Mouse (Mus musculus) stomach, embryonic 15.5 days (tissue): ENCODE data around the gene Ipo8. TPM values are rescaled to one million over a fixed set of nuclear protein-coding genes. Genes with fewer than 3 reads are reported as not detected.

Experiments used
- ATAC-seq: fragments of 200-750 bp; cut with Nextera tagmentation; 2 replicates; pipeline ENCODE4 v1.8.0; 2017; ENCODE audit warnings: low read depth, moderate number of reproducible peaks, moderate TSS enrichment; ENCODE audit not compliant: insufficient read depth, low FRiP score
- H3K27ac ChIP-seq: fragments of 300-500 bp; sonication (generic); 2 replicates; pipeline ENCODE4 v1.5.1; 2015; ENCODE audit warnings: mild to moderate bottlenecking, inconsistent platforms
- H3K27me3 ChIP-seq: fragments of 300-500 bp; sonication (generic); replicated peaks from 2 replicates; pipeline ENCODE4 v1.6.1; 2015; ENCODE audit warnings: inconsistent platforms
- H3K36me3 ChIP-seq: fragments of 300-500 bp; sonication (generic); 2 replicates; pipeline ENCODE4 v1.6.1; 2015; ENCODE audit warnings: inconsistent platforms
- H3K4me1 ChIP-seq: fragments of 300-500 bp; sonication (generic); 2 replicates; pipeline ENCODE4 v1.6.1; 2015; ENCODE audit warnings: inconsistent platforms
- H3K4me2 ChIP-seq: fragments of 300-500 bp; sonication (generic); 2 replicates; pipeline ENCODE4 v1.6.1; 2015; ENCODE audit warnings: mild to moderate bottlenecking, inconsistent platforms
- H3K4me3 ChIP-seq: fragments of 300-500 bp; sonication (generic); replicated peaks from 2 replicates; pipeline ENCODE4 v1.5.1; 2015; ENCODE audit warnings: inconsistent platforms
- H3K9ac ChIP-seq: fragments of 300-500 bp; sonication (generic); 2 replicates; pipeline ENCODE4 v1.6.1; 2015; ENCODE audit warnings: inconsistent platforms
- H3K9me3 ChIP-seq: fragments of 300-500 bp; sonication (generic); 2 replicates; pipeline ENCODE4 v1.6.1; 2016; ENCODE audit warnings: inconsistent platforms
- WGBS: fragments of 180-500 bp; shearing (Covaris S2); methylation state at CpG from one replicate; pipeline ENCODE4 v1.1.7; 2015; 5-methylcytosine and 5-hydroxymethylcytosine counted together
- polyA plus RNA-seq: library from polyadenylated mRNA; unstranded; fragments of >200 nt; fragmentation: Nextera tagmentation; extraction: Ambion mirVana; gene quantifications from 2 replicates; pipeline ENCODE4 v1.2.1, GENCODE M21; 2015

Gene Ipo8
- polyA plus RNA-seq, 1 experiment from 2014 or later, result 21.1 TPM

DNA sequence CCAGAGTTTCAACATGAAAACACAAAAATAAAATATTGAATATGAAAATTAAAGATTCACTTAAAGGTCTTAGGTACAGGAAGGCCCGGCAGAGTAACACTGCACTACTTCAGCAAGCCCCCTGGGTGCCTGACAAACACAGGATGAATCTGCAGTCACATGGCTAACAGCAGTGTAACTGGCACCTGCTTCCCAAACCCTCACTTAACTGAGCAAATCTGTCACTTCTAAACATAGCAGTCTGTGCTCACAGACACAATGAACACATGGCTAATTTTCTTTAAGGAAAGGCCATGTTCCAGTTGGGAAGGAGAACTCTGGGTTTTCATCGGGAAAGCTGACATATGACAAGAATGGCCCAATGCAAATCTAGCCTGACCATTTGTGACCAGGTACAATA lies 36.1 kb downstream of the Ipo8 start:
- H3K9ac ChIP-seq, result no peak overlapping the region
- H3K4me3 ChIP-seq, result no peak overlapping the region
- WGBS, result 81% methylated on average over 2 of the region's 2 CpGs
- no peak for ATAC-seq
- no peaks in the 10 kb centered on the region for H3K4me1 ChIP-seq
- peaks cover 22% of the 10 kb centered on the region for H3K36me3 ChIP-seq
- H3K27me3 ChIP-seq, result no peaks in the 10 kb centered on the region
- no peaks in the 10 kb centered on the region for H3K9me3 ChIP-seq
- H3K4me2 ChIP-seq, result no peak overlapping the region
- H3K27ac ChIP-seq, result no peak overlapping the region

DNA sequence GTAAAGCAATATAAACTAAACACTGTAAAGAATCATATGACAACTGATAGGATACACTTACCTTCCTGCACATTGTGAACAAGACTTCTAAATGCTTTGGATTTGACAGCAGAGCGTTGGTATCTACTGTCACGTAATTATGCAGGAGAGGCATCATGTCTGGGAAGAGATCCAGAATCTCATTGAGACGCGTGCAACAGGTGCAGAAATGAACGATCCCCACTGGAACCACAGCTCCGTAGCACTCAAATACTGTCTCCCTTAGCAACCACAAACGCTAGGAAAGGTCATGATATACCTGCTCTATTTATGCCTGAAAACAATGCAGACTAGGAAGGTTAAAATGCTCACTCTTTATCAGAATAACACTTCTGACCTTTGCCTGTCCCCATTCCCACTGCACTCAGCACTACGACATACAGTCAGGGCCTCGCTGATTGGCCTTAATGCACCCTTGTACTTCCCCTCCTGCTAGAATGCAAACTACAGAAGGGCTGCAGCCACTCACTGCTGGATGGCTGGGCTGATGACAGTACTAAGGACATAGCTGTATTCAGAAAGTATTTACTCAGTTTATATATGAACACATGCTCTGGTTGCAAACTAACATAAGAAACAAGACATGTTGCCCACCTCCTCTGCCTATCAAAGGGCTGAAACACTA lies 42.1 kb downstream of the Ipo8 start:
- Histone ChIP-seq H3K9ac (no peak overlapping the region), H3K27me3 (no peaks in the 10 kb centered on the region), H3K36me3 (peaks cover 7% of the 10 kb centered on the region), H3K4me2 (no peak overlapping the region), H3K9me3 (no peaks in the 10 kb centered on the region), H3K27ac (no peak overlapping the region), H3K4me3 (no peak overlapping the region), H3K4me1 (no peaks in the 10 kb centered on the region)
- 89% methylated on average over 9 of the region's 9 CpGs for WGBS
- ATAC-seq, result no peak

DNA sequence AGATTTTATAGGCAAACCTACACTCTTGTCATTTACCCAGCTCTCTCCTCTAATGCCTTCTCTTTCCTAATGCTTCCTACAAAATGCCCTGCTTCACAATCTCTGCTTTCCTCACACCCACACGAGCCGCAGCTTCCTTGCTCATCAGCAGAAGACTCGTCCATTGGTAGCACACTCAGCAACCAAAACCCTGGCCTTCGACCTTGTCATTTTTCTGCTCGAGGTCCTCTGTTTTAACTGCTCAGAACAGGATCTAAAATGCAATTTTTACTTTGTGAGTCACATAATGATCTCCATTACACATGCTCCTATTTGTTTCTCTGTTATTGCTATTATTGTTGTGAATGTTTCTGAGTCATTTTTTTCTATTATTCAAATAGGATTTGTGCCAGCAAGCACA lies 45.1 kb downstream of the Ipo8 start:
- WGBS, result 82% methylated on average over 5 of the region's 5 CpGs
- Histone ChIP-seq H3K36me3 (peaks cover 11% of the 10 kb centered on the region), H3K4me1 (no peaks in the 10 kb centered on the region), H3K9ac (no peak overlapping the region), H3K4me2 (no peak overlapping the region), H3K27ac (no peak overlapping the region), H3K4me3 (no peak overlapping the region), H3K27me3 (no peaks in the 10 kb centered on the region), H3K9me3 (no peaks in the 10 kb centered on the region)
- no peak for ATAC-seq

DNA sequence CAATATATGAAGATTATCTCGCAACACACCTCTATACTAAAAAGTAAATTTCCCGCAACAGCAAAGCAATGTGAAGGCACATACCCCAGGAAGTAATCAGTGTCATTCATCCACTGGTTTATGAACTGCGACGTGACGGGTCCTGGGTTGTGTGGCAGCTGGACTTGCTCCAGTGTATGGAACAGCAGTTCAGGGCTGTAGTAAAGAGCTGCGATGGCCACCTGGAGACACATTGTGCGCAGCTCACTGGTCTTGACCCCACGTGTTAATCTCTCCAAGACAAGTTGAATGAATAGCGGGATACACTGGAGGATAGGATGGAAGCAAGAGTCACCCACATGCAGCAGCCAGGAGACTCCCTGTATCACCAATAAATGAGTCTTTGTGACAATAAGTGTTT lies 46.8 kb downstream of the Ipo8 start:
- H3K27me3 ChIP-seq, result no peaks in the 10 kb centered on the region
- H3K27ac ChIP-seq, result no peak overlapping the region
- no peak for ATAC-seq
- H3K36me3 ChIP-seq, result peaks cover 15% of the 10 kb centered on the region
- 92% methylated on average over 9 of the region's 9 CpGs for whole genome bisulfite sequencing
- no peaks in the 10 kb centered on the region for H3K4me1 ChIP-seq
- H3K4me3 ChIP-seq, result no peak overlapping the region
- H3K9ac ChIP-seq, result no peak overlapping the region
- H3K9me3 ChIP-seq, result no peaks in the 10 kb centered on the region
- no peak overlapping the region for H3K4me2 ChIP-seq

DNA sequence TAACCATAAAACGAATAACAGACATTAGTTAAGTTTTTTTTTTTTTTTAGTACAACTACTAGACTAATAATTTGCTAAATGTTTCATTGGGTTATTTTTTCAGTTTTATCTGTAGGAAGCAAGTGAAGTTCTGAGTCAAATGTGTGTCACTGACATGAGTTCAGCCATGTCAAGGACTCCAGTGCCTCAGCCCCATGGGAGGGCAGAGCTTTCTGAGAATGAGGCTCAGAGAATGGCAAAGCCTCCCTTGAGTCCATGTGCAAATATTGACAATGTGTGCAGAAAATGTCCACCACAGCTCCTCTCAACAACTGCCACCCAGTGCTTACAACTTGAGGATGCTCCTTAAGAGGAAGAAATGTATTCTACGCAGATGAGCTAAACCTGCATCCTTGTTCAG lies 55.0 kb downstream of the Ipo8 start:
- Histone ChIP-seq H3K4me2 (no peak overlapping the region), H3K9me3 (no peaks in the 10 kb centered on the region), H3K27me3 (no peaks in the 10 kb centered on the region), H3K4me1 (no peaks in the 10 kb centered on the region), H3K27ac (no peak overlapping the region), H3K4me3 (no peak overlapping the region), H3K36me3 (peaks cover 13% of the 10 kb centered on the region; the same call in 1 of the 2 replicates), H3K9ac (no peak overlapping the region)
- 94% methylated on average over 2 of the region's 2 CpGs for WGBS
- no peak for ATAC-seq

DNA sequence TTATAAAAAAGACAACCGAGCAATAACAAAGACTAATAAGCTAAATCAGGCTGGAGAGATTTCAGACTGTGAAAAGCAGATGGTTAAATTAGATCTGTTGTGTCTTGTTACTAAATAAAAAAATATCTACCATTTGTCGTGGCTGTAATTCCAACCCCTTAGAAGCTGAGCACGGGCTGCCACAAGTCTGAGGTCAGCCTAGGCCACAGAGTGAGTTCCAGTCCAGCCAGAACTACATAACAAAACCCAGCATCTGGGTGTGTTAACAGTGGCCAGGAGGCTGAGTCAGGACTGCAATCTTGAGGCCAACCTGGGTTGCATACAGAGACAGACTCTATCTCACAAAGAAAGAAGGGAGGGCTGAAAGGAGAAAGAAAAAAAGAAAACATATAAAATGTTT lies 59.8 kb downstream of the Ipo8 start:
- no peak overlapping the region for H3K4me3 ChIP-seq
- H3K27ac ChIP-seq, result no peak overlapping the region
- 0 out of 2 replicates have a peak, but pooled peaks cover 5% of the 10 kb centered on the region for H3K36me3 ChIP-seq
- no peaks in the 10 kb centered on the region for H3K4me1 ChIP-seq
- no peaks in the 10 kb centered on the region for H3K27me3 ChIP-seq
- ATAC-seq, result no peak
- no peak overlapping the region for H3K9ac ChIP-seq
- H3K9me3 ChIP-seq, result no peaks in the 10 kb centered on the region
- 82% methylated on average over 3 of the region's 3 CpGs for WGBS
- H3K4me2 ChIP-seq, result no peak overlapping the region

DNA sequence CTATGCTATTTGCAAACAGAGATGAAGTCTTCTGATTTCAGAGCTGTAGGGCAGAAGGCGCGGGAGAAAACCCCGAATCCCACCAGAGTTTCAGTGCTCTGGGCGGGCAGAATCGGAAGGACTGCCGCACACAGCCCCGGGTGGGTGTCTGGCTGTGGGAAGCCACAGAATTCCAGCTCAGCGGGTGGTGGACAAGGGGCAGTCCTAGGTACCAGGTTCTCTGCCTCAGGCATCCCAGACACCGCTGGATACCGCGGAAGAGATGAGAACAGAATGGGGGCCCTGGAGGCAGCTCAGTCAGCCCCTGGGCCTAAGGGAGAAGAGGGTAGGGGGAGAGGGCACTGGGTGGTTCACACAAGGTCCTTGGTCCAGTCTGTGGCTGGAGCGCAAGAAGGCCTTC lies 62.8 kb downstream of the Ipo8 start:
- ATAC-seq, result no peak

DNA sequence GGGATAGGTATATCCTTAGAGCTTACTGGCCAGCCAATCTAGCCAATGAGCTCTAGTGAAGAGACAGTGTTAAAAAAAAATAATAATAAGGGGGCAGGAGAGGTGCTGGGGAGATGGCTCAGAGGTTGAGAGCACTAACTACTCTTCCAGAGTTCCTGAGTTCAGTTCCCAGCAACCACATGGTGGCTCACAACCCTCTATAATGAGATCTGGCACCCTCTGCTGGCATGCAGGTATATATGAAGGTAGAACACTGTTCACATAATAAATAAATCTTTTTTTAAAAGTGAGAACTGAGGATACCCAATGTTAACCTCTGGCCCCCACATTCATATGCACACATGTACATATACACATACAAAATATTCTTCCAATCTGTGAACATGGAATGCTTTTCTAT lies 64.0 kb downstream of the Ipo8 start:
- Histone ChIP-seq H3K36me3 (no peaks in the 10 kb centered on the region), H3K4me1 (no peaks in the 10 kb centered on the region), H3K4me3 (no peak overlapping the region), H3K27ac (no peak overlapping the region), H3K9ac (no peak overlapping the region), H3K9me3 (no peaks in the 10 kb centered on the region), H3K4me2 (no peak overlapping the region), H3K27me3 (no peaks in the 10 kb centered on the region)
- no peak for ATAC-seq

More for the DNA sequence above, 62.8 kb downstream of the Ipo8 start:
- no peaks in the 10 kb centered on the region for H3K4me1 ChIP-seq
- 83% methylated on average over 12 of the region's 12 CpGs for WGBS
- no peaks in the 10 kb centered on the region for H3K27me3 ChIP-seq
- no peak overlapping the region for H3K4me3 ChIP-seq
- H3K36me3 ChIP-seq, result 0 out of 2 replicates have a peak, but pooled peaks cover 2% of the 10 kb centered on the region
- H3K27ac ChIP-seq, result no peak overlapping the region
- no peak overlapping the region for H3K9ac ChIP-seq
- no peak overlapping the region for H3K4me2 ChIP-seq
- no peaks in the 10 kb centered on the region for H3K9me3 ChIP-seq

DNA sequence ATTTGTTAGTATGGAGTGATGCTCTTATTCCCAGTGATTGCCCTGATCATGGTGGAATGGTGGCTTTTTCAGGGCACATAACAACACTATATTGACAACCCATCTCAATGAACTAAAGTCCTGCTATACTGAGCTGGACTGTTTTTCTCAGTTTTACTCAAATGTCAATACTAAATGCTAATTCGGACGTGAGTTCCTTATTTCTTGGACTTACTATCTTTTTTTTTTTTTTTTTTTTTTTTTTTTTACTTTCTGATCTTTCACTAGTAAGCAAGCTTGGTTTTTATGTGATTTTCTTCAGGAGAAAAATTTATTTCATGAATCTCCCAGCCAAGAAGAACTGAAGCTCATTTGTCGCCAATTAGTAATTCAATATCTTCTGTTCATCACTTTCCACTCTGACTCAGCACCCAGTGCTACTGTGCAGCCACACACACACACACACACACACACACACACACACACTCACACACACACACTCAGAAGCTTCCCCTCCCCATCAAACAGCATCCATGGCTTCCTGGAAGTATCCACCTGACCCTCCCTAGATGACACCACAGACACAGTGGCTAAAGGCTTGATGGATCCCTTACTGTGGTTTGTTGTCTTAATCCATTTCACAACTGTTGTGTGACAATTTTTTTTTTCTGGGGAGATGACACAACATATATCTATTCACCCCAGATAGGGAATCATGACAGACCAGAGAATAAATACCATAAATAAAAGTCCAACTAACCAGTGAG lies 69.1 kb downstream of the Ipo8 start:
- no peak for ATAC-seq
- no peak overlapping the region for H3K4me3 ChIP-seq
- H3K9ac ChIP-seq, result no peak overlapping the region
- H3K36me3 ChIP-seq, result no peaks in the 10 kb centered on the region
- no peaks in the 10 kb centered on the region for H3K9me3 ChIP-seq
- 88% methylated on average over 3 of the region's 3 CpGs for WGBS
- no peak overlapping the region for H3K27ac ChIP-seq
- H3K27me3 ChIP-seq, result no peaks in the 10 kb centered on the region
- H3K4me2 ChIP-seq, result no peak overlapping the region
- no peaks in the 10 kb centered on the region for H3K4me1 ChIP-seq

DNA sequence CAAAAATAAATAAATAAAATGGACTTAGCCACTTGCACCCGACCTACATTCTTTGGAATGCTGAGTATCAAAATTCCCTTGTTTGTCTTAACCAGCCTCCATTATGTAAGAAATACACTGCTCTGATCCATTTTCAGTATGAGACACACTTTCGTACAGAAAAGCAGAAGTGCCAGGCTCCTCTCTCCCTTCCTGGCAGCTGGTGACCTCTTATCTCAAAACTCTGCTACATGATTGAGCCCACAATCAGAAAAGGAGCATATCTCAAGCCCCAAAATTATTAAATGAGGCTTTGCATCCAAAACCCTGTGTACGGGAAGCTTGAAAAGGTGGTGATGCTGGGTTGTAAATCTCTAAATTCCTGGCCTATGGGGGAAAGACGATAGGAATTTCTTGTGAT lies 69.8 kb downstream of the Ipo8 start:
- WGBS, result 74% methylated on average over 4 of the region's 4 CpGs
- H3K4me1 ChIP-seq, result no peaks in the 10 kb centered on the region

DNA sequence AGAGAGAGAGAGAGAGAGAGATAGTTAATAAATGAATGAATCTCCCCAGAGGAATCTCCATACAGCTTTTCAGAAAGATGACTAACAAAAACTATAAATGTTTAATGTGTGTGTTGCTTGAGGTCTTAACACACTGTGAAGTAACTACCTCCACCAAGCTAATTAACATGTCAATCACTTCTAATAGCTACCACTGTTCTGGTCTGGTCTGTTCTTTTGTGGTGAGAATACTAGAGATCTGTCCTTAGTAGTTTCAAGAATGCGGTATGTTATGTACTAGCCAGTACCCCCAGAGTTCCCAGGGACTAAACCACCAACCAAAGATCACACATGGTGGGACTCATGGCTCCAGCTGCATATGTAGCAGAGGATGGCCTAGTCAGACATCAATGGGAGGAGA lies 74.7 kb downstream of the Ipo8 start:
- Histone ChIP-seq H3K27me3 (no peaks in the 10 kb centered on the region), H3K9me3 (no peaks in the 10 kb centered on the region), H3K36me3 (no peaks in the 10 kb centered on the region), H3K27ac (no peak overlapping the region), H3K4me3 (no peak overlapping the region), H3K9ac (no peak overlapping the region), H3K4me2 (no peak overlapping the region), H3K4me1 (no peaks in the 10 kb centered on the region)
- 98% methylated on average over 1 of the region's 1 CpGs for WGBS
- ATAC-seq, result no peak

More for the DNA sequence above, 69.8 kb downstream of the Ipo8 start:
- Histone ChIP-seq H3K27me3 (no peaks in the 10 kb centered on the region), H3K27ac (no peak overlapping the region), H3K9ac (no peak overlapping the region), H3K36me3 (no peaks in the 10 kb centered on the region), H3K4me2 (no peak overlapping the region), H3K9me3 (no peaks in the 10 kb centered on the region), H3K4me3 (no peak overlapping the region)
- ATAC-seq, result no peak

DNA sequence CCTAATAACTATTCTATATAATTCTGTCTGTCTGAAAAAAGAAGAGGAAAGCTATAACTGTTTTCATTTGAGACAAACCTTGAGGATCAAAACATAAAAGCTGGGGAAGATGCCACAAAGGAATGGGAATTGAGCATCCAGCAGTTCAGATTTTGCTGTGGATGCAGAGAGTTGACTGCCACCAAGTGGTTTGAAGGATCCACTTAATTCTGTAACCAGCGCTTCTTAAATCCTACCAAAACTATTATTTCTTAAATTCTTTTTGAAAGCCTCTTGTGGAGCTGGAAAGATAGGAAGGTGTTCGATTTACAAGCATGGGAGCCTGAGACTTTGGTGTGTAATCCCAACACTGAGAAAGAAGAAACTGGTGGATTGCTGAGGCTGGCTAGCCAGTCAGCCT lies 79.9 kb downstream of the Ipo8 start:
- H3K4me3 ChIP-seq, result no peak overlapping the region
- no peak overlapping the region for H3K9ac ChIP-seq
- no peak for ATAC-seq
- H3K27me3 ChIP-seq, result no peaks in the 10 kb centered on the region
- H3K4me2 ChIP-seq, result no peak overlapping the region
- H3K27ac ChIP-seq, result no peak overlapping the region
- H3K36me3 ChIP-seq, result no peaks in the 10 kb centered on the region
- no peaks in the 10 kb centered on the region for H3K4me1 ChIP-seq
- no peaks in the 10 kb centered on the region for H3K9me3 ChIP-seq
- 75% methylated on average over 2 of the region's 2 CpGs for WGBS
